Mouse (Mus musculus): Measurements from ENCODE around the gene Foxj2. TPM values are rescaled to one million over a fixed set of nuclear protein-coding genes. Genes with fewer than 3 reads are reported as not detected.

Gene Foxj2
- total RNA-seq, 2 experiments from 2014 or later = 24.6 to 25.3 TPM

DNA sequence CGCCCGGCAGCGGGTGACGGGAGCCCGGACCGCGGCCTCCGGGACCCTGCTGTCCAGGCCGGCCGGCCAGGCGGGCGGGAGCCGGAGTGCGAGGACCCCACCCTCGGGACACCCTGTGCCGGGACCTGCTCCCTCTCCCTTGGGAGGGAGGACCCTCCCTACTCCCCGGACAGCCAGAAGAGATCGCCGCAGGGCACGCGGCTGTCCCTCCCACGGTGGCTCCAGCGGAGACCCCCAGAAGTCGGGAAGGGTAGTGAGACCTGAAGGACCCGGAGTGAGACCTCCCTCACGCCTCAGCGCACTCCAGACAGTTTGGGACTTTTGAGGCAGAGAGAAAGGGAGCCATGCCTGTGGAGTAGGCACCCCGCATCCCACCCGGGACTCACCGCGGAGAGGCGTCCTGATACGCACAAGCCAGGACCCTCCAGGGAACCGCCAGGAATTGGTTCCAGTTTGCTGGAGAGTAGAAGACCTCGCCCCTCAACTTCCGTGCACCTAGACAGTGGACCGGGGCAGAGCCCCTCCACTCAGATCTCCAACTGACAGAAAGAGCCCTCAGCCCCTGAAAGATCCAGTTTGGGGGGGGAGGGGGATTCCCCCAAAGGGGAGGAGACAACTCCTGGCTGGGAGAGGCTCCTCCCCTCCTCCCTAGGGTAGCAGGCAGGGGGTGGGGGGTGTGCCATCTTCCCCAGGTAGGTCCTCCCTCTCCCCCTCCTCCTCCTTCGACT is 521 bp downstream of the Foxj2 start:
- peak; percentile 42 for DNase-seq

DNA sequence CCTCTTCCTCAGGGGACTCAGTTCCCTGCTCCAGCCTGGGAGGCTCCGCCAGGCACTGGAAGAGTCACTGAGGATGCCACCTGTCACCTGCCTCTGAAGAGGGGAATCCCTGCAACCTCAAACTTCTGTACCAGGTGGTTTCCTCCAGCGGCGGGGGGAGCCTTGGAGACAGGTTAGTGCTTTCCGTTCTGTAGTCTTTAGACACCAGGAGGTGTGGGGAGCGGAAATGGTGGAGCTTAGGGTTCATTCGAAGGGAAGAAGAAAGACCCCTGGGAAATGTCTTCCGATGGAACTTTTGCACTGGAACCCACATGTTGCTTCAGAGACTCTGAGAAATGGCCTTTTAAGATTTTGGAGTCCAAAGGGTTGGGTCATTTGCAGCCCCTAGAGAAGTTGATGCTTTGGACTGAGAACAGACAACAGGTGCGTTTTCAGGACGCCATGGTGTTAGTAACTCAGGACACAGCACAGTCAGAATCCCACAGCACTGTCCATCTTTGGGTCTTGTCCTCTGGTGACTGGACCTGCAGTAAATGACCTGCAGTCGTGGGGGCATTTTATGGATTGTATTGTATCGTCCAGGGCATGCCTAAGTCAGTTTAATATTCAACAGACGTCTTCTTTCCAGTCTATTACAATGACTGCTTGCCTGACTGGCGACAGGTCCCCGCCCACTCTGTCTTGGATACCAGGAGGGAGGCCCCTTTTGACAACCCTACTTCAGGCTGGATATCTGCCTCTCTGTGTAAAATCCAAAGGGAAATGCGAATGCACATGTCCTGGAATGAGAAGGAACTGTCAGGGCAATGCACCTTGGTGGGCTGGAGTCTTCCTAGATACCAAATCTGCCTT is 1.3 kb downstream of the Foxj2 start:
- no peak for DNase-seq

GRCm38 (mm10) chr6:122821822-122822221 is 2.1 kb downstream of the Foxj2 start:
- no peak for DNase-seq

- peak; percentile 64 for DNase-seq
Measured at GRCm38 (mm10) chr6:122824086-122824485, 4.4 kb downstream of the Foxj2 start.

- DNase-seq = no peak
Measured at GRCm38 (mm10) chr6:122825166-122825565, 5.5 kb downstream of the Foxj2 start.

DNA sequence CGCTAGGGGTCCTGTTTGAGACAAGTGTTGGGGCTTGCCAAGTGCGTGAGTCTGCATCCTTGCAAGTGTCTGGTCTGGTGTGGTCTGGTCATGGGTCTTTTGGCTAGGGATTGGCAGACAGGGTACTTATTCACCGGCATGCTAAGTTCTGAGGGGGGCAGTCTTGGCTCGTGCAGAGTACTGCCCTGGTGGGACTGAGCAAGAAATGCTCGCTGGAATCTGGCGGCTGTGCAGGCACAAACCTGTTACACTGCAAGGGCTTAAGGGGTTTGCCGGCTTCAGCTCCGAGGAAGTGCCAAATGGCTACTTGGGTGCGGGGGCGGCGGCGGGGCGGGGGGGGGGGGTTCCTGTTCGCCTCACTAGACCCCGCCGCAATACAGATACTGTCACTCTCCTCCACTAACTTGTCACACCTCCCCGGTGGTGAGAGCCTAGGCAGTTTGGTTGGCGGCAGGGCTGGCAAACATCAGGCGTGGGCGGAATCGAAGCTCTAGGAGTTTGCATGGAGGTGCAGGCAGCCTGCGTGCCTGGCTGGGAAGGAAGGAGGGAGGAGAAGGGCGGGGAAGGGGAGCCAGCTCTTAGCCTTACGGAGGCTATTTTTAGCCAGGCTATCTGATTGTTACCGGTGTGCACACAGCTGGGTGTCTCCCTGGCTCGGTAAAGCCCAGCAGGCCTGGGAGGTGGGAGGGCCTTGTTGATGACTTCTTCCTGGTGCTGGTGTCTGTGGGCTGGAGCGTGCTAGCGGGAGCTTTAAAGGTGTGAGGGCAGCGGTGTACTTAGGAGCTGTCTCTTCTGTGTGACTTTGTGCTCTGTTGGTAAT is 6.4 kb downstream of the Foxj2 start:
- DNase-seq = peak; percentile 76

DNA sequence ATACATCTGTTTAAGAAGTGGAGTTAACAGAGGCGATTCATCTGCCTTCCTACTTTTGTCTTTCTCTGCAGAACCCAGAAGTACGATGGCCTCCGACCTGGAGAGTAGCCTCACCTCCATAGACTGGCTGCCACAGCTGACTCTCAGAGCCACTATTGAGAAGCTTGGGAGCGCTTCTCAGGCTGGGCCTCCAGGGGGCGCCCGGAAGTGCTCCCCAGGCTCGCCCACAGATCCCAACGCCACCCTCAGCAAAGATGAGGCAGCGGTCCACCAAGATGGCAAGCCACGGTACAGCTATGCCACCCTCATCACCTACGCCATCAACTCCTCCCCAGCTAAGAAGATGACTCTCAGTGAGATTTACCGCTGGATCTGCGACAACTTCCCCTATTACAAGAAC is 8.4 kb downstream of the Foxj2 start:
- peak; percentile 36 for DNase-seq

DNA sequence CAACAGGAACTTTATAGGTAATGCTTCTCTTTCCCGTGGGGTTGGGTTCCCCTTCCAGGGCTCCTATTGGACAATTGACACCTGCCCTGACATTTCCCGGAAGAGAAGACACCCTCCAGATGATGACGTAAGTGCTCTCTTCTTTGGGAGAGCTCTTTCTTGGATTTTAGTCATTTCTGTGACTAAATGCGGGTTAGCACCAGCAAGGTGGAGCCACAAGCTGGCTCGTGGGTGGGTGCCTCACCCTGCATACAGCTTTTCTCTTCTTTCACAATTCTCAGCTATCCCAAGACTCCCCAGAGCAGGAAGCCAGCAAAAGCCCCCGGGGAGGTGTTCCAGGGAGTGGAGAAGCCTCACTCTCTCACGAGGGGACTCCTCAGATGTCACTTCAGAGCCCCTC is 13.2 kb downstream of the Foxj2 start:
- no peak for DNase-seq

- DNase-seq = peak; percentile 63
Measured at GRCm38 (mm10) chr6:122834365-122834764, 14.7 kb downstream of the Foxj2 start.

DNA sequence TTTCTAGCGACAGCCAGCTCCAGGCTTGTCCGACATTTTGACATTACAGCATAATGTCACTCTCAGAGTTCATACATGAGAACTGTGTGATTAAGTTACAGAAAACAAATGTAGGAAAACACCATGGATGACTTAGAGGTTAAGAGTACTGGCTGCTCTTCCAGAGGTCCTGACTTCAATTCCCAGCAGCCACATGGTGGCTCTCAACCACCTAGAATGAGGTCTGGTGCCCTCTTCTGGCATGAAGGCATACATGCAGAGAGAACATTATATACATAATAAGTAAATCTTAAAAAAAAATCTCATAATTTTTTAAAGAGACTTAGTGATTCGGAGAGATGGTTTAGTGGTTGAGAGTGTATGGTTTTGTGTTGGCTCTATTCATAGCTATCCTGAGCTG is 17.3 kb downstream of the Foxj2 start:
- DNase-seq = no peak

DNA sequence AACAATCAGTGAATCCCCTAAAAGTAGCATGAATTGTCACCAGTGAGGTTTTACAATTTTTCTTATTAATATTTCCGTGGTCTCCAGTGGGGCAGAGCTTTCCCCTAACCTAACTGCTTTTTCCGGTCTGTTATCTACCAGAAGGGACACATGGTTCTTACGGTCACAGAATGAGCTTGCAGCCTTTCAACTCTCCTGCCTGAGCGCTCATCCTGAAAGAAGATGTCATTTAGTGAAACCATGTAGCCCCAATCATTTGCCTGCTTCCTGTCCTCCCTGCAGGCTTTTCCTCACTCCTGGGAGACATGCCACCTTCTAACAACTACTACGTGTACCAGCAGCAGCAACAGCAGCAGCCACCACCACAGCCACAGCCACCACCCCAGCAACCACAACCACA is 17.8 kb downstream of the Foxj2 start:
- DNase-seq = no peak

- DNase-seq = no peak
Measured at GRCm38 (mm10) chr6:122843759-122844158, 24.0 kb downstream of the Foxj2 start.

DNA sequence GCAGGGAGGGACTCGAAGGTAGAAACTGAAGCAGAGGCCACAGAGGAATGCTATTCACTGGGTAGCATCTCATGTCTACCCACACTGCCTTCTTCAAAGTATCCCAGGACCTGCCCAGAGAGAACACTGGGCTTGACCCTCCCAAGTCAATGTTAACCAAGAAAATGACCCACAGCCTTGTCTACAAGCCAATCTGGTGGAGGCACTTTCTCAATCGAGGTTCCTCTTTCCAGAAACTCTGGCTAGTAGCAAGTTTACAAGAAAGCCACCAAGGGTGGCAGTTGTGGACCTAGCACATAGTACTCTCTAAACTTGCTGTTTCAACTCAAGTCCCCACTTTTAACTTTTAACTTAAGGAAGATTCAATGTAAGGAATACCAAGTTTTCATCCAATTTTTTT is 33.0 kb downstream of the Foxj2 start:
- no peak for DNase-seq

DNA sequence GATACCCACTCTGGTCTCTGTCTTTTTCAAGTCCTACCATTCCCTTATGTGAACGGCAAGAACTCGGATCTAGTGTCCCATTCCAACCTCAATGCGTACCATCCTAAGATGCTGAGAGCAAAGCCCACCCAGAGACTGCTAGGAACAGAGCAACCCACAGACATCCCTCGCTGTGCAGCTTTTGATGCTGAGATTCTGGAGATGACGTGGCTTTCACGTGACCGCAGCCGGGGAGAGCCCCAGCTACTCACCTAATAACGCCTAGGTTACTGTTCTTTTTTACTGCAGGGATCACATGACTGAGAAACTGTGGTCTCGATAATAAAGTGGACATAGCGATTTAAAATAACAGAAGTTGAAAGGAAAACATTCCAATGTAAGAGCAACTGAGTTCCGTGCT is 34.8 kb downstream of the Foxj2 start:
- no peak for DNase-seq

GRCm38 (mm10) chr6:122855955-122856354 is 36.2 kb downstream of the Foxj2 start, which contains the start of gene C3ar1:
Gene C3ar1 (minus strand): TSS chr6:122856161.
- DNase-seq = no peak

DNA sequence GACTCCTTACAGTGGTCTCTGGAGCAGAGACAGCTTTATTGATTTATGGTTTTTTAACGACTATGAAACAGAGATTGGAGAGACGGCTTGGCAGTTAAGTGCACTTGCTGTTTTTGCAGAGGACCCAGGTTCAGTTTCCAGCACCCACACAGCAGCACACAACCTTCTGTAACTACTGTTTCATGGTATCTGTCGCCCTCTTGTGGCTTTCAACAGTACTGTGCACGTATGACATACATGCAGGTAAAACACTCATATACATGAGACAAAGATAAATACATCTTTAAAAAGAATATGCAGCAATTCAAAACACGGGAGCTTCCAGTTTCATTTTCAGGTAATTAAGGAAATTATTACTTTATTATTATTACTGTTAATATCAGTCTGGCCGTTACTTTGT is 42.7 kb downstream of the Foxj2 start:
- DNase-seq = no peak

DNA sequence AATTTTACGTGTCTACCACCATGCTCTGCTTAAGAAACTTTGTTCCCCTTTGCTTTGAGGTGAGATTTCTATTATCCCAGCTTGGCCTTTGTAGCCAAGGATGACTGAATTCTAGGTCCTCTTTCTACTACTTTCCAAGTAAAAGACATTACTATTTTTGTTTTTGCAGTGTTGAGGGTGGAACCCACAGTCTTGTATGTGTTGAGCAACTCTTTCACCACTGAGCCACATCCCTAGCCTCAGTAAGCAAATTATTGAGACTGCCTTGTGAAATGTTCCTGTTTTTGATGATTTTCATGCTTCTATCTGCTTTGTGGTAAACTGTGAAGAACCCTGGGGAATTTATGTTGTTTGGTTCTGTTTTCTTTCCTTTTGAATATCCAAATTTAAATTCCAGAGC is 43.2 kb downstream of the Foxj2 start:
- no peak for DNase-seq

DNA sequence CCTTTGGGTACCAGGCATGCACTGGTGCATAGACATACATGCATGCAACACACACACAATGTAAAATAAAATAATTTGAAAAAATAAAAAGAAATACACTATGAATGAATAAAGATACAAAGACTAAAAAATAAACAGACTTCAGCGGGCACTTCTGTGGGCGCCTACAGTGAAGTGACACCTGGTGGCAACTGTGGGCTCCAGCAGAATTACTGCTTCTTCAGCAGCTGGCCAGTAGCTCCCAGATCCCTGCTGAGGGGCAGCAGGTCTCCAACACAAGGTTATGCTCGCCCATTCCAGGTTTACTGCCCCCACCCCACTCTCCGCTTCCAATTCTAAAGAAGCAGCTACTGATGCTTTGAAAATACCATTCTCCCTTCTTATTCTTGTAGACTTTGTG is 48.2 kb downstream of the Foxj2 start:
- DNase-seq = peak; percentile 21

- DNase-seq = no peak
Measured at GRCm38 (mm10) chr6:122869846-122870245, 50.1 kb downstream of the Foxj2 start.

DNA sequence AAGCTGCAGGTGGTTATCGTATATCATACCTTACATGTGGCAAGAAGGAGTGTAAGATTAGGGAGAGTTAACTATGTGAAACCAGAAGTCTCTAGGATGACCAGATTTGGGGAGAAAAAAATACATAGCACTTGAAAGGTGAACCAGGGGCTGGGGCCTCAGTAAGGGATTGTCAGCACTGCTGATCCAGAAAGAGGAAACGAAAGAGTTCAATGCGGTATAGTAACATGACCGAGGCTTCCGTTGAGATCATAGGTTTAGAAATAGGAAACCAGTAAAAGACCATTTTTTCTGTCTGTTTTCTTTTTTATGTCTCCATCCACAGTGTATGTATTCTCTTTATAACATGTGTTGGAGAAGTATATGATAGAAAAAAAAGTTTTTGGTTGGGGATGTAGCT is 53.1 kb downstream of the Foxj2 start:
- DNase-seq = no peak

- peak; percentile 99 for DNase-seq
Measured at GRCm38 (mm10) chr6:122873871-122874719, 54.4 kb downstream of the Foxj2 start, which contains the start of gene Necap1. Gene Necap1 (plus strand): TSS chr6:122874474.

Measured in heart, postnatal 4 days (tissue).